In genomic region chr6:33453810-33454209, GRCm38 (mm10) we compare ENCODE assay signal across 24 mouse cellular contexts.
DNase-seq lines count a peak whose midpoint lies in the region; ATAC-seq lines count a peak whose summit lies in the region.
"Had no signal": no experiment of that assay in that cellular context is flagged by ENCODE, and none has a peak within 500 bp of the region (broad histone marks: within the 10 kb centered on the region; RNA-seq: fewer than 3 reads in every experiment).

No protein-coding gene starts in this region.

- peak overlapping the region; percentile 59; the same call in 1 of the 2 replicates for H3K27ac ChIP-seq in forebrain, embryonic 13.5 days
- H3K27ac ChIP-seq in forebrain, embryonic 12.5 days = no peak overlapping the region
- H3K27ac ChIP-seq in forebrain, embryonic 16.5 days (ENCODE audit: low read length) = peak overlapping the region; percentile 78; the same call in 1 of the 2 replicates
- H3K27ac ChIP-seq in kidney, embryonic 15.5 days = no peak overlapping the region
- H3K27ac ChIP-seq: gastrocnemius, adult 2 months; hindbrain, embryonic 12.5 days; hindbrain, embryonic 15.5 days had no signal

- H3K36me3 ChIP-seq in forebrain, embryonic 13.5 days (ENCODE audit: poor library complexity, severe bottlenecking) = no peaks in the 10 kb centered on the region
- no peaks in the 10 kb centered on the region for H3K36me3 ChIP-seq in forebrain, embryonic 12.5 days (replicated peaks)
- H3K36me3 ChIP-seq in forebrain, embryonic 16.5 days (ENCODE audit: control insufficient read depth, insufficient read depth) = no peaks in the 10 kb centered on the region
- H3K36me3 ChIP-seq in kidney, embryonic 15.5 days = no peaks in the 10 kb centered on the region
- H3K36me3 ChIP-seq: hindbrain, embryonic 12.5 days; hindbrain, embryonic 15.5 days had no signal

- H3K9me3 ChIP-seq in forebrain, embryonic 13.5 days (replicated peaks) = no peaks in the 10 kb centered on the region
- H3K9me3 ChIP-seq in forebrain, embryonic 12.5 days = no peaks in the 10 kb centered on the region
- H3K9me3 ChIP-seq in forebrain, embryonic 16.5 days (ENCODE audit: control insufficient read depth, low read length) = no peaks in the 10 kb centered on the region
- no peaks in the 10 kb centered on the region for H3K9me3 ChIP-seq in kidney, embryonic 15.5 days (replicated peaks)
- H3K9me3 ChIP-seq: G1E; hindbrain, embryonic 12.5 days; hindbrain, embryonic 15.5 days had no signal

- ATAC-seq in forebrain, embryonic 13.5 days = no peak
- ATAC-seq in forebrain, embryonic 12.5 days (ENCODE audit: low FRiP score) = no peak
- peak; percentile 81 for ATAC-seq in frontal cortex, adult (ENCODE audit: low TSS enrichment)
- ATAC-seq in forebrain, embryonic 16.5 days = no peak
- no peak for ATAC-seq in kidney, embryonic 15.5 days (replicated peaks; ENCODE audit: low FRiP score)
- ATAC-seq: intestine, postnatal 0 days; Patski had no signal

- no peak for DNase-seq in frontal cortex, postnatal 10 days (ENCODE audit: low spot score in 2 of 2)
- peak; percentile 9 for DNase-seq in layer of hippocampus, adult 9-11 months
- no peak for DNase-seq in layer of hippocampus, adult 8-10 months (ENCODE audit: low spot score in 2 of 2)
- DNase-seq: adrenal gland, postnatal 10 days; adrenal gland, postnatal 36 days; B cell, adult 2 months; cerebellum, adult 18-20 months; cerebellum, adult 9-10 months; cerebellum, postnatal 14 days; gastrocnemius, adult 2 months; gastrocnemius, postnatal 14 days; heart, adult 11 months had no signal

- no peak overlapping the region for H3K4me3 ChIP-seq in forebrain, embryonic 13.5 days
- H3K4me3 ChIP-seq in forebrain, embryonic 12.5 days (replicated peaks) = no peak overlapping the region
- no peak overlapping the region for H3K4me3 ChIP-seq in forebrain, embryonic 16.5 days (replicated peaks; ENCODE audit: low read length)
- no peak overlapping the region for H3K4me3 ChIP-seq in kidney, embryonic 15.5 days (replicated peaks)
- H3K4me3 ChIP-seq: gastrocnemius, adult 2 months; hindbrain, embryonic 12.5 days; hindbrain, embryonic 15.5 days had no signal

- no peak overlapping the region for H3K4me2 ChIP-seq in forebrain, embryonic 13.5 days
- H3K4me2 ChIP-seq in forebrain, embryonic 12.5 days = no peak overlapping the region
- H3K4me2 ChIP-seq in forebrain, embryonic 16.5 days (ENCODE audit: low read length) = no peak overlapping the region
- H3K4me2 ChIP-seq in kidney, embryonic 15.5 days = no peak overlapping the region
- H3K4me2 ChIP-seq: heart, embryonic 11.5 days; hindbrain, embryonic 12.5 days; hindbrain, embryonic 15.5 days had no signal

- H3K27me3 ChIP-seq in forebrain, embryonic 13.5 days = no peaks in the 10 kb centered on the region
- no peaks in the 10 kb centered on the region for H3K27me3 ChIP-seq in forebrain, embryonic 12.5 days
- no peaks in the 10 kb centered on the region for H3K27me3 ChIP-seq in forebrain, embryonic 16.5 days (replicated peaks; ENCODE audit: control insufficient read depth, insufficient read depth, low read length)
- no peaks in the 10 kb centered on the region for H3K27me3 ChIP-seq in kidney, embryonic 15.5 days
- H3K27me3 ChIP-seq: CH12.LX; hindbrain, embryonic 12.5 days; hindbrain, embryonic 15.5 days; Patski had no signal

- peaks cover 26% of the 10 kb centered on the region for H3K4me1 ChIP-seq in forebrain, embryonic 13.5 days
- H3K4me1 ChIP-seq in forebrain, embryonic 12.5 days = peaks cover 9% of the 10 kb centered on the region; the same call in 1 of the 2 replicates
- H3K4me1 ChIP-seq in forebrain, embryonic 16.5 days (replicated peaks; ENCODE audit: control insufficient read depth, insufficient read depth, low read length) = peaks cover 21% of the 10 kb centered on the region
- no peaks in the 10 kb centered on the region for H3K4me1 ChIP-seq in kidney, embryonic 15.5 days
- H3K4me1 ChIP-seq: hindbrain, embryonic 12.5 days had no signal

- 72% methylated on average over 2 of the region's 2 CpGs for WGBS in forebrain, embryonic 13.5 days
- 83% methylated on average over 2 of the region's 2 CpGs for WGBS in forebrain, embryonic 12.5 days
- WGBS in forebrain, embryonic 16.5 days = 64% methylated on average over 2 of the region's 2 CpGs
- 83% methylated on average over 2 of the region's 2 CpGs for WGBS in kidney, embryonic 15.5 days

- no peak overlapping the region for H3K9ac ChIP-seq in forebrain, embryonic 13.5 days
- H3K9ac ChIP-seq in forebrain, embryonic 12.5 days = no peak overlapping the region
- no peak overlapping the region for H3K9ac ChIP-seq in forebrain, embryonic 16.5 days (replicated peaks; ENCODE audit: low read depth, low read length)
- no peak overlapping the region for H3K9ac ChIP-seq in kidney, embryonic 15.5 days
- H3K9ac ChIP-seq: hindbrain, embryonic 12.5 days; hindbrain, embryonic 15.5 days had no signal

Comparison
In these comparisons a context has a peak if more than half of its experiments do, and no peak if none do; other contexts are left out.
1. H3K27ac ChIP-seq: peak in forebrain, embryonic 13.5 days (single experiment) and forebrain, embryonic 16.5 days (single experiment); none in forebrain, embryonic 12.5 days (single experiment) and kidney, embryonic 15.5 days (single experiment).